Mouse (Mus musculus): ENCODE results near the gene 4931417E11Rik. TPM values are rescaled to one million over a fixed set of nuclear protein-coding genes. Genes with fewer than 3 reads are reported as not detected.

Gene 4931417E11Rik
- not detected for total RNA-seq (2021)
- long read RNA-seq, experiment 1 = 0 reads
- long read RNA-seq, experiment 2 = 0 reads

DNA sequence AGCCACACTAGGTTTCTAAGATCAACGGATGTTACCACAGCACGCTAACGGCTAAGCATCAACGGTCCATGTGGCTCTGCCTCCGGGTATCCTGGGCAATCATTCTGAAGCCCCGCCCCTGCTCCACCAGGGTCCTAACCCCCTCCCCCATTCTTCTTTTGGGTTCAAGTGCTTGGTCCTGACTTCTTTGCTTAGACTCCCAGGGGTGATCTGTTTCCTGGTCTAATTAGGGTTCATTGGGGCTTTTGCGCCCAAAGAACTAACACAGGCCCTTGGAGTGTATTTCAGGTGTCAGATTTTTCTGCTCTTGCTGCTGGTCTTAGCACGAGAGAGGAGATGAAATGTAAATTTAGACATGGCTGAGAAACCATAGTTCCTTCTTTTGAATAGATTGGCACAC is at the start of gene 4931417E11Rik:
4931417E11Rik (minus strand) TSS at position 101 of the 400 bp plus-strand sequence.
- DNase-seq (ENCODE audit: low spot score in 2 of 2) = no peak

DNA sequence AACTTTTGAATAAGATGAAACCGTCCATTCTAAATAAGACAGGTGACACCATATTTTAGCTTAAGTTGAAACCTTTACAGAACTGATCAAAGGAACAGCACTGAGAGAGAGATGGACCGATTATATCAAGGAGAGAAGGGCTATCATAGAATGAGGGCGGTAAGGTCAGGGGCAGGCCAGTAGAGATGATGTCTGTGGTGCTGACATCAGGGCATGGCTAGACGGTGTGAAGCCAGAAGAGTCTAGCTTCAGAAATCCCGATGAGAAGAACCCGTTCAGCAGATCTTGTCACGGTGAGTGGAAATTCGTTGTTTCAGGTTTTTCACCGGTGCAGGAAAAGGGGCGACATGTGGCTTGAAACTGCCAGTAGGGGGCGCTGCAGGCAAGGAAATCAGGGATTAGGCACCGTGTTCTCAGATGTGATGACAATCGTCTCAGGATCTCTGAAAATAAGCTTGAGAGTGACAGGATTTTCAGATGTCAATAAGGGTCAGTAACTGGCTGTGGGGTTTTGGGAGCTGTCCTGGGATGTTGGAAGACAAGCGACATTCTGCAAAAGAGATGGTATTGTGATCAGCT is 48.4 kb upstream of the 4931417E11Rik start:
- peak; percentile 72 to 79 for DNase-seq (ENCODE audit: low spot score in 2 of 2)

DNA sequence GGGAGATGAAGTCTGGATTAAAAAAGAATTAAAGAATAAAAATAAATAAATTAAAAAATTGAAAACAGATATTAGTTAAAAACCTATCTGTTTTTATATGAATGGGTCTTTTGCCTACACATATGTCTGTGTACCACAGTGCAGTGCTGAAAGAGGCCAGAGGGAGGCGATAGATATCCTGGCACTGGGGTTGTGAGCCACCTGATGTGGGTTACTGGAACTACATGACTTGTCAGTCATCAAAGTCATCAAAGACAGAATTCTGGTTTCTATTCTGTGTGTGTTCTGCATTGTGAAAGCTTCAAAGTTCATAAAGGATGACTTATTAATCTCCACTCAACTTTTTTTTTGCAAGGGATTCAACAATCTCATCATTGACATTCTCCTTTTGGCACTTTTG is 43.4 kb upstream of the 4931417E11Rik start:
- no peak for DNase-seq (ENCODE audit: low spot score in 2 of 2)

DNA sequence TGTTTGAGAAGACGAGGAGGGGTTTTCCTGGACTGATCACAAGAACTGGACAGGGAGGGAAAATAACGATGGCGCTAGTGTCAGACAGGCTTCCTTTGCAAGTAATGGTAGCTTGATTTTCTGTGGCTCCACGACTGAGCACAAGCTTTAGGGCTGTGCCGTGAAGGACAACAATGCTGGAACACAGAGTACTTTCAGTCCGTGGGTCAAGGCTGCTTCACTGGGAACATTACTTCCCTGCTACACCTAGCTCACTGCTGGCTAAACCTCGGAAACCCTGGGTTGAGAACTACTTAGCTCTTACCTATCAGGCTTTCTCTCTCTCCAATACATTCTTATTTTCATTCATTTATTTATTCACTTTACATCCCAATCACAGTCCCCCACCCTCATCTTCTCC is 30.2 kb upstream of the 4931417E11Rik start:
- no peak for DNase-seq (ENCODE audit: low spot score in 2 of 2)

DNA sequence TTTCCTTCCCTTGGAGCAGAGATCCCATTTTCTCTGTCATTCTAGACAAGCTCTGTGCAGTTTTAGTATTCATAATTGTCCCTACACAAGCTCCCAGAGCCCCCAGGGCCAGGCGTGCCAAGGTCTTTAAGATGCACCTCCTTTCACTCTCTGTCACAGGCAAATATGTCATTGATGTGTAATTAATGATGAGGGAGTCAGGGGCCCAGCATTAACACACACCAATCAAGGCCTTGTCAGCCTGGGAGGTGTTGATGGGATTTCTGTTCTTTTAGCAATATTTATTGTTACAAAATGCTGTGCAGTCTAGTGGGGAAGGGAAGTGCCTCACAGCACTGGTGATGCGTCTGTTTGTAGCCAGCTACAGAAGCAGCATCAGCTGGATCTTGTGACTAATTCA is 27.9 kb upstream of the 4931417E11Rik start:
- no peak for DNase-seq (ENCODE audit: low spot score in 2 of 2)

DNA sequence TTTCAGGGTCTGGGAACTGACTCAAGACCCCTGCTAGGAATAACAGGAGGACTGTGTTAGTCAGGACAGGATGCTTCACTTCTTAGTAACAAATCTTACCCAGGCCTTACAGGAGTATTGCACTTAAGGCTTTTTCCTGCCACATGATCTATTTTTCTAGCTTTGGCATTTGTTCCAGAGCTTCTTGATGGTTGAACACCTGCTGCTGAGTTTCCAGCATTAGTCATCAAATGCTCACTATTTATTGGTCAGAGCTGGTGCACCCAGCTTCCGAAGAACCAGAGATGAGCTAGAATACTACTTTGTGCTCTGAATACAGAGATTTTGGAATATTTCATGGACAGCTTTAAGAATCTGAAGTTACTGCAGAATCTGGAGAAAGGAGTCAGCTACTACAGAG is 21.1 kb upstream of the 4931417E11Rik start:
- no peak for DNase-seq (ENCODE audit: low spot score in 2 of 2)

DNA sequence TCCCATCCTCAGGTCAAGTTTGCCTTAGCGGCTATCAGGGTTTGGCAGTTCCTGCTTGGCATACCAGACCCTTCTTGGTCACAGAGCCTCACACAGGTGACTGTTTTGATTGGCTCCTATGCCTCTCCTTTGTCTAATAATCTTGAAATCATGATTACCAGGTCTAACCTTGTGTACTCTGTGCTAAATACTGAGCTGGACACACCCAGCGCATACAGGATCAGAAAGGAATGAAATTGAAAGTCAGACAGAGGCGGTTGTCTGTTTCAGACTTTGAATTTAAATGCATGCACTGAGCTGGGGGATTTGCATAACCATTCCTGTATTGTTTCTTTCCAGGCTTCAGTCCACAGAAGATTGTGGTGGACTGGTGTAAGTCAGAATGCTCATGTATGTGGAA is 16.1 kb upstream of the 4931417E11Rik start:
- no peak for DNase-seq (ENCODE audit: low spot score in 2 of 2)

DNA sequence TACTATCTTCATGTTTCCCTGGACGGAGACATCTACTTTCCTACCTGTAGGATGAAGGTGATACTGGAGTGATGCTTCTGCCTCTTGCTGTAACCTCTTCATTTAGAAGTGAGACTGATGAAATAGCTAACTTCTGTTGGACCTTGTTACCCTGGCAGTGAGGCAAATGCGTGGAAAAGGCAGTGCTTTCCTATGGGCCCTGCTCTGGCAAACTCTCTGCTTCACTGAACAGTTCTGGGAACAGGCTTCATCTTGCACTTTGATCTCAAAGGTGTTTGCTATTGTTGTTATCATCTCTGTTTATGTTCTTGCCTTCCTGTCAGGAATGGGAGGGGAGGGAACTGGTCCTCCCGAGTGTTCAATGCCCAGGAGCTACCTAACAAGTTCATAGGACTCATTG is 3.4 kb downstream of the 4931417E11Rik start:
- no peak for DNase-seq (ENCODE audit: low spot score in 2 of 2)

DNA sequence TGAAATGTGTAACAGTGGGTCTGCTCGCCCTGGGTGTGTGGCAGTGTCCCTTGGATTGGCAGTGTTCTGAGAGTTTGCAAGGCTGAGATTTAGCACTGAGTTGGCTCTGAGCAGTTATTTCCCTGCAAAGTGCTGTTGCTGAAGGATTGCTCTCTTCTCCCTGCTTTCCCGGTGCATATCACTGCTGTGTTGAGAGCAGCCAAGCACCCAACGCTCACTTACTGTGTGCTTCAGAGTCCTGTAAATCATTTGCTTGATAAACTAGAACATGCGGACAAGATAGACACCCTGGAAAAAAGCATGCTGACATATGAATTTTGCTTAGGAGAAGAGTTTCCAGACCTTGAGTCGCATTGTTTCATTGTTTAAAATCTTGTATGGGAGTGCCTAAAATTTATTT is 6.9 kb downstream of the 4931417E11Rik start:
- DNase-seq (ENCODE audit: low spot score in 2 of 2) = no peak

DNA sequence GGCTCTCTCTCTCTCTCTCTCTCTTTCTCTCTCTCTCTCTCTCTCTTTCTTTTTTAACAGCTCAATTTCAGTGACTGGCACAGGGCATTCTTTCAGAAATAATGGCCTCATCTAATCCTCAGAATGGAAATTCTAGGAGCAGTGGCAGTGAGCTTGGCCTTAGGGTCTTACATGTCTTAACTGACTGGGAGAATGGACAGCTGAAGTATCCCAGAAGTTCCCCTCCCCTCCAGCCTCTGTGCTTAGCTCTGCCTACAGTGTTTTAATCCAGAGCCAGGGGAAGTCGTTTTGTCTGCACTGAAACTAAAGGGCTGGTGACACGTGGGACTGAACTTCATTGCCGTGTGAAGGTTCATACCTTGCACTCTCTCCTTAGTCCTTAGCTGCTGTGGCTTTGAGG is 35.6 kb downstream of the 4931417E11Rik start:
- no peak for DNase-seq (ENCODE audit: low spot score in 2 of 2)

DNA sequence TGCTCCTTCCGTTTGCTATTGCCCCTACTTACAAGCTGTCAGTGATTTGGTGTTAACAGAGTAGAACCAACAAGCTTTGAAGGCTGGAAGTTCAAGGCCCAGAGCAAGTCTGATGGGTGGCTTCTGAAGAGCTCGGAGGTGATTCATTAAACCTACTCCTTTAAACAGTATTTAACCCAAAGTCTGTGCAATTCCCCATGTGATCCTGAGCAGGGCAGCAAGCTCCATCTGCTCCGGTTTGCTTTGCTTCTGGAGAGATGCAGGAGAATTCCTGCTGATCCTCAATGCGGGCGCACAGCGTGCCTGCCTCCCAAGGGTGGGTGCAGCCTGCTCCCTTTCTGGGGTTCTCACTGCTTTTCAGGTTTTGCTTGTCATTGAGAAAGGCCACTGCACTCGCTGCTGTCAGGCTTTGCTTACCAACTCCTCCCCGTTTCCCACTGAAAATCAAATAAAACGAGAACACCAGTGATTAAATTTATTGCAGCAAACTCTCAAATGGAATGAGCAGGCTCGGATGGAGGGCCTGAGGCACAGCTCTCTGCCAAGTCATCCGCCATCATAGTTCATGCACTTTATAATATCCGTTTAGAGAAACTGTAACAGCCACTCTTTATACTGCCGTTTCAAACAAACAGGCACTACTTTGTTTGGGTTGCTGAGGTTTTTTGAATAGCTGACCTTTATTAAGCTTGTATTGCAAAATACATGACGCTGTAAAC is 40.7 kb downstream of the 4931417E11Rik start:
- no peak for DNase-seq (ENCODE audit: low spot score in 2 of 2)

DNA sequence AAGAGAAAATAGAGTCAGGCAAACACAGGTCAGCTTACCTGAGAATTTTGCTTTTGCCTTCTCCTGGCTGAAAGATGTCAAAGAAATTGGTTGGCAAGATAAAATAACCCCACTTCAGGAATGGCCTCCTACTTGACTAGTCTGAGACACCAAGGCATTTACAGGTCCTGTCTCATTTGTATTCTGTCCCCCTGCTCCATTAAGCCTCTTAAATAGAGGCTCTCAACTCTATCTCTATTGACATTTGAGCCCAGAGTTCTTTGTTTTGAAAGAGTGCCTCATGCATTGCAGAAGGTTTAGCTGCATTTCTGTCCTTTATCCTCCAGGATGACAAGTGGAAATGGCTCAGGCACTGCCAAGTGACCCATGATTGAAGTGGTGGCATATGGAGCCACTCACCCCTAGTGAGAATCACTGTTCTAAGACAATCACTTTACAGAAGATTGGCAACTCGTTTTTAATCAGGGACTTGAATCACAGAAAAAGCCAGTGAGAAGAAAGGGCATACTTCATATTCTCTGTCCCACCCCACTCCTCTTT is 42.1 kb downstream of the 4931417E11Rik start:
- DNase-seq (ENCODE audit: low spot score in 2 of 2) = no peak

Other genes starting within 250 kb of the 4931417E11Rik start
- 1 to 10 TPM; 1.3 to 2.3 TPM for gene Dnah6, start 248.0 kb downstream of the 4931417E11Rik start, total RNA-seq (2021)
- gene Suclg1, start 221.3 kb downstream of the 4931417E11Rik start, total RNA-seq (2021) = 100 to 1,000 TPM; 142 to 144 TPM

All from layer of hippocampus, postnatal 14 days (tissue).